Mouse (Mus musculus) forebrain, embryonic 13.5 days (tissue): ENCODE measurements at regions not wholly inside any gene's neighbourhood (a gene's known extent, or its start where the extent isn't known, plus 50 kb on each side); places are given as distances from the start of the nearest gene placed in this dataset.

Experiments used
- ATAC-seq: fragments of 200-750 bp; cut with Nextera tagmentation; 2 replicates; pipeline ENCODE4 v1.8.0; 2017
- H3K27ac ChIP-seq: fragments of 300-500 bp; sonication (generic); 2 replicates; pipeline ENCODE4 v1.5.1; 2015; ENCODE audit warnings: inconsistent platforms, mild to moderate bottlenecking, moderate library complexity
- H3K27me3 ChIP-seq: fragments of 300-500 bp; sonication (generic); 2 replicates; pipeline ENCODE4 v1.6.1; 2015; ENCODE audit warnings: mild to moderate bottlenecking, inconsistent platforms
- H3K36me3 ChIP-seq: fragments of 300-500 bp; sonication (generic); 2 replicates; pipeline ENCODE4 v1.6.1; 2015; ENCODE audit warnings: mild to moderate bottlenecking, inconsistent platforms; ENCODE audit not compliant: poor library complexity, severe bottlenecking
- H3K4me1 ChIP-seq: fragments of 300-500 bp; sonication (generic); 2 replicates; pipeline ENCODE4 v1.6.1; 2015; ENCODE audit warnings: inconsistent platforms
- H3K4me2 ChIP-seq: fragments of 300-500 bp; sonication (generic); 2 replicates; pipeline ENCODE4 v1.6.1; 2015; ENCODE audit warnings: inconsistent platforms, mild to moderate bottlenecking, moderate library complexity
- H3K4me3 ChIP-seq: fragments of 300-500 bp; sonication (generic); 2 replicates; pipeline ENCODE4 v1.5.1; 2015; ENCODE audit warnings: mild to moderate bottlenecking, inconsistent platforms
- H3K9ac ChIP-seq: fragments of 300-500 bp; sonication (generic); 2 replicates; pipeline ENCODE4 v1.6.1; 2015; ENCODE audit warnings: mild to moderate bottlenecking, inconsistent platforms
- H3K9me3 ChIP-seq: fragments of 300-500 bp; sonication (generic); replicated peaks from 2 replicates; pipeline ENCODE4 v1.6.1; 2016; ENCODE audit warnings: inconsistent platforms
- WGBS: fragments of 180-500 bp; shearing (Covaris S2); methylation state at CpG from one replicate; pipeline ENCODE4 v1.1.7; 2015; 5-methylcytosine and 5-hydroxymethylcytosine counted together

DNA sequence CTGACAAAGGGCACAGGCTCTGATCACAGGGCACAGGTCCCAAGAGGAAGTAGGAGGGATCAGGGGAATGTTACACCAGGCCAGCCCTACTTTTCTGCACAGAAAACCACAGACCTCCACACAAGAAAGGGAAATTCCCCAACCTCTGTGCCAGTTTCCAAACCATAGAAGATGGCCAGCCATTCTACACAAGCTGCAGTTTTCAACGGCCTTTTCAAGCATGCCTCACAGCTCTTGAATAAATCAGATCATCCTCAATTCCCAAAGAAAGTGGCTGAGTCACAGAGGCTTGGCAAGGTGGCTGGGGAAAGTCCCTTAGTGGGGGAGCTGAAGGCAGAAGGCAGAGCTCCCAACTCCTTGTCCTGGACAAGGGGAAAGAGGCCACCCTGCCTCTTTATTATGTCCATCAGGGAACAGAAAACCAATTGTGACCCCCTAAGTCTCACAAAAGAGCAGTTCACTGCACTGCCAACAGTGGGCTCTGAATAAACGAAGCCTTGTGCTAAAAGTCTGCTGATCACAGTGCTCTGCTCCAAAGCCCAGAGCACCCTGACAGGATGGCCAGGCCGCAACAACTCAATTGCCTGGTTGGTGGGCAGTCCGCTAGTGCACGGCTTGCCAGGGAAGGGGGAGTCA, 120.0 kb upstream of the Cd180 start:
- no peak overlapping the region for H3K9ac ChIP-seq
- H3K27me3 ChIP-seq, result no peaks in the 10 kb centered on the region
- no peaks in the 10 kb centered on the region for H3K9me3 ChIP-seq
- peak; percentile 36; the same call in 1 of the 2 replicates for ATAC-seq
- 35% methylated on average over 5 of the region's 5 CpGs for WGBS
- H3K4me3 ChIP-seq, result no peak overlapping the region
- H3K27ac ChIP-seq, result no peak overlapping the region
- no peaks in the 10 kb centered on the region for H3K36me3 ChIP-seq
- H3K4me2 ChIP-seq, result no peak overlapping the region
- H3K4me1 ChIP-seq, result no peaks in the 10 kb centered on the region

DNA sequence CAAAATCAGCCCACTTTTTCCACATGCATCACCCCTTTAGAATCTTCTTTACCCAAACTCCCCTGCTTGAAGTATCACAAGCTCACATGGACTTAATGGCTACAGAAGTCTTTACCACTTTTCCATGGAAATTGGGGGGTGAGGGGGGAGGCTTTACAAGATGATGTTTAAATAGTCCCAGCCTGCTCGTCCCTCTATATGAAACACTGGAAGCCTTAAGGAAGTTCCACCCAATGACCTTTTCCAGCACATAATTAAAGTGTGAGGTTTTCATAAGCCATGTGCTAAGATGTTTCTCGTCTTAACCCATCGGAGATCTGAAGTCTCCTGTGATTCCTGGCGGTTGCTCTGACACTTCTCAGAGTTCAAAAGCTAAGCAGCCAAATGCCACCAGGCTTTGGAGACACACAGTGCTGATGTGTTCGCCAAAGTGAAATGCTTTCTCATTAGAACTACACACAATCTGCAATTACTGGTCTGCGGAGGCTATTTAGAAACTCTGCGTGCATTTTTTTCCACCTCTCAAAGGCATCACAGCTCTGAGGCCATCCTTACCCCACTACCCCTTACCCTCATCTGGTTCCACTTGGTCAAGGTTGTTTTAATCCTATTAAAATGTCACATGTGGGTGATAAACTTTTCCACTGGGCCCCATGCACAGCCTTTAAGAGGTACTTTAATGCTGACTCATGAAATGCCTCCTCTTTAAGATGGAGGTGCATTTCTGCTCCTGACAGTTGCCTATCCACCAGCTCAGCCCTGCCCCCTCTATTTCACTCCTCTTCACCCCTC, 116.3 kb upstream of the Cd180 start:
- no peak for ATAC-seq
- H3K4me2 ChIP-seq, result no peak overlapping the region
- no peaks in the 10 kb centered on the region for H3K36me3 ChIP-seq
- no peaks in the 10 kb centered on the region for H3K4me1 ChIP-seq
- no peaks in the 10 kb centered on the region for H3K27me3 ChIP-seq
- H3K27ac ChIP-seq, result no peak overlapping the region
- no peaks in the 10 kb centered on the region for H3K9me3 ChIP-seq
- 85% methylated on average over 7 of the region's 7 CpGs for WGBS
- no peak overlapping the region for H3K4me3 ChIP-seq
- H3K9ac ChIP-seq, result no peak overlapping the region

DNA sequence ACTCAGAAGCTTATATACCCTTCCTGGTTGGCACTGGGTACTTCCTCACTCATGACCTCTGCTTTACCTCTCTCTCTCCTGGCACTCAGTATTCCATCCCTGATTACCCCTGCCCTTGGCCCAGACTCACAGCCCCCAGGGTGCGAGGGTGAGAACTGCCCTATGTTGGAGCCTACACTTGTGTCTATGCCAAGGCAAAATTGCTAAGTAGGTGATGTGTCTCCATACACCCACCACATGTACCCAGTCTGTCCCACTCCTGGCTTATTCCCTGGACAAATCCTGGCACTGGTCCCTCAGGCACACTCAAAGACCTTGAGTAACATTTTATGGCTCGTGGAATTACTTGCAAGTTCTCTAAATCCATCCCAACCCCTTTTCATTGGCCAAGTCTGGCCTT, 114.5 kb upstream of the Cd180 start:
- Histone ChIP-seq H3K4me3 (no peak overlapping the region), H3K4me1 (no peaks in the 10 kb centered on the region), H3K27ac (no peak overlapping the region), H3K9ac (no peak overlapping the region), H3K4me2 (no peak overlapping the region), H3K36me3 (no peaks in the 10 kb centered on the region), H3K9me3 (no peaks in the 10 kb centered on the region), H3K27me3 (no peaks in the 10 kb centered on the region)
- 87% methylated on average over 2 of the region's 2 CpGs for WGBS
- ATAC-seq, result no peak

DNA sequence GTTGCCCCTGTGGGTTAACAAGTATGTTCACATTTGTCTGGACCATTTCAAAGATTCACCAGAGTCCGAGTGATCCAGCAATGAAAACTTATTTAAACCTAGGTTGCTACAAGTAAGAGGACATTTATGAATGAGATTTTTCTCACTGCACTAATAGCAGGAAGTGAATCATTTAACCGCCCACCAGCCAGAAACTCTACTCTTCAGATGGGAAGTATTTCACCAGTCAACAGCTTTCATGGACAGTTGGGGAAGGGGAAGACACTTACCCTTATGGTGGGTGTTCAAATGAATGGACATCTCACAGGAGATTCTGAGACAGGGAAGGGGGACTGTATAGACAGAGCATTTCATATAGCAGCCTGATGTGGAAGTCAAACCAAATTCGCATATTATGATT, 113.7 kb upstream of the Cd180 start:
- H3K4me2 ChIP-seq, result no peak overlapping the region
- H3K9me3 ChIP-seq, result no peaks in the 10 kb centered on the region
- no peaks in the 10 kb centered on the region for H3K36me3 ChIP-seq
- no peaks in the 10 kb centered on the region for H3K27me3 ChIP-seq
- WGBS, result 89% methylated on average over 3 of the region's 3 CpGs
- no peak for ATAC-seq
- H3K9ac ChIP-seq, result no peak overlapping the region
- no peak overlapping the region for H3K27ac ChIP-seq
- H3K4me3 ChIP-seq, result no peak overlapping the region
- no peaks in the 10 kb centered on the region for H3K4me1 ChIP-seq

DNA sequence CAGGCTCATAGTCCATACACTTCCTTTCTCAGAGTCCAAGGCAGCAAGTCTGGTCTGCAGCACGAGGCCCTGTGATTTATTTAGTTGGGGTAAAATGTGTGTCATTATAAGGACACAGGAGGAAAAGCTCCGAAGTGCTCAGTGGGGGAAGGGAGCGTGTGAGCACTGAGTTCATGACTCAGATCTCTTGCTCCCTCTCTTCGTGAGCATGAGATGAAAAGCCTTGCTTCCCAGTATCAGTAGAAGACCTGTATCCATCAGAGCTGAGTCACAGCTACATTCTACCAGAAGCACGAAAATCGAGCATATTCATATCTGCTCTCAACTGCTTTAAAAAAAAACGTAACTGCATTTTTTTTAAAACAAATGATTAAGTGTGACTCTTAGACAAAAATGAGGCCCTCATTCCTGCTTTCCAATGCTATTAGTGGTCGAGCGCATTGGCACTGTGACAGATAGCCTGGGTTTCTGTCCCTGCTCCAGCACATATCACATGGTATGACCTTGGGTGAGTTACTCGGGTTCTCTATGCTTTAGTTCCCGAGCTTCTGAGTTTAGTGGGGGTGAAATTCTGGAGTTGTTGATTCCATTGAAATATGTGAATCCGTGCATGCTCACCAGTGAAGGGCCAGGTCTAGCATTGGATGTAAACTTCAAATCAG, 109.2 kb upstream of the Cd180 start:
- Histone ChIP-seq H3K27me3 (no peaks in the 10 kb centered on the region), H3K4me3 (no peak overlapping the region), H3K9ac (no peak overlapping the region), H3K27ac (no peak overlapping the region), H3K36me3 (no peaks in the 10 kb centered on the region), H3K4me2 (no peak overlapping the region), H3K4me1 (no peaks in the 10 kb centered on the region), H3K9me3 (no peaks in the 10 kb centered on the region)
- no peak for ATAC-seq
- 86% methylated on average over 12 of the region's 12 CpGs for WGBS

DNA sequence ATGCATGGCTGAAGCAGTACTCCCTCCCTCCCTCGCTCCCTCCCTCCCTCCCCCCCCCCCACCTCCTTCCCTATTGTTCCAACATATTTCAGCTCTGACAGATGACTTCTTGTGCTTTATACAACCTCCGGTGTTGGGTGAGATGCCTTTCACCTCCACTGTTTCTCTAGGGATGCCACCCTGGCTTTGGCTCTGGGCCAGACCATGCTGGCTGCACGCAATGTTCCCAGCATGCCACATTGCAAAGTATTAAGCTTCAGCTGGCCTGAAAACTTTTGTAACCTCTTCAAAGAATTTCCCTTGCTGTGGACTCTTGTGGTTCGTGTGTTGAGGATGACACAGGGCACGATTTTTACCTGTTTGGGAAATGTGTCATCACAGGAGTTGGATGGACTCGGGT, 107.1 kb upstream of the Cd180 start:
- H3K36me3 ChIP-seq, result no peaks in the 10 kb centered on the region
- H3K27ac ChIP-seq, result no peak overlapping the region
- peaks cover 13% of the 10 kb centered on the region for H3K4me1 ChIP-seq
- WGBS, result 65% methylated on average over 5 of the region's 6 CpGs
- no peak overlapping the region for H3K4me3 ChIP-seq
- no peak overlapping the region for H3K4me2 ChIP-seq
- no peak overlapping the region for H3K9ac ChIP-seq
- ATAC-seq, result no peak
- no peaks in the 10 kb centered on the region for H3K27me3 ChIP-seq
- H3K9me3 ChIP-seq, result no peaks in the 10 kb centered on the region

DNA sequence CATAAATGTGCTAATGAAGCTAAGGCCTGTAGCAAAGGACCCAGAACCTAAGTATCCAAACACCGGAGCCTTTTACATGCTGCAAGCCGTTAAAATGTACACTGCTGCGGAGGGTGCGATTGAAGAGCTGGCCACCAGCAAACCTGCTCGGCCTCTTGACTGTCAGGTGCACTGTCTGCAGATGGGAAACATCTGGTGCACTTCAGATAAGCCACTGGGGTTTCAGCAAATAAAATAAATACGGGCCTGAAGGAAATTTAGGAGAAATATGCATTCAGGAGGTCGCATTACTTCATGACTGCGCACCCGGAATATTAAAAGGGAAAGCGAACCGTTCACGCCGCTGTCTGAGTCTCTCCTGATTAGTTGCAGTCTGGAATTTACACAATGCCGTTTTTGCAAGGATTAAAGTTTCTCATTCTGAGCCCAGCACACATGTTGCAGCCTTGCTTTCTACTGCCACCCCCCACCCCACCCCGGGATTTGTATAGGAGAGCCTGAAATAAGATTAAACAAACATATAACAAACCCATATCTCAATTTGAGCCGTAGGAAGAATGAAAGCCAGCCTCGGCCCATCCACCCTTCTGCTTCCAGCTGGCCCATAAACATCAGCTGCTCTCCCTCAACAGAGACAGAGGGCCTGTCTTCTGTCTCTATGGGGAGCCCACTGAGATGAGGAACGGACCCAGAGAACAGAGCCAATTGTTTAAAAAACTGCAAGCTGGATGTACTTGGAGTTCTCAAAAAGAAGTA, 103.5 kb upstream of the Cd180 start:
- WGBS, result 52% methylated on average over 18 of the region's 18 CpGs
- Histone ChIP-seq H3K4me3 (no peak overlapping the region), H3K9me3 (no peaks in the 10 kb centered on the region), H3K9ac (no peak overlapping the region), H3K4me1 (peaks cover 13% of the 10 kb centered on the region), H3K36me3 (no peaks in the 10 kb centered on the region), H3K4me2 (peak overlapping the region; percentile 33), H3K27ac (no peak overlapping the region), H3K27me3 (no peaks in the 10 kb centered on the region)
- ATAC-seq, result peak; percentile 64; the same call in 1 of the 2 replicates

DNA sequence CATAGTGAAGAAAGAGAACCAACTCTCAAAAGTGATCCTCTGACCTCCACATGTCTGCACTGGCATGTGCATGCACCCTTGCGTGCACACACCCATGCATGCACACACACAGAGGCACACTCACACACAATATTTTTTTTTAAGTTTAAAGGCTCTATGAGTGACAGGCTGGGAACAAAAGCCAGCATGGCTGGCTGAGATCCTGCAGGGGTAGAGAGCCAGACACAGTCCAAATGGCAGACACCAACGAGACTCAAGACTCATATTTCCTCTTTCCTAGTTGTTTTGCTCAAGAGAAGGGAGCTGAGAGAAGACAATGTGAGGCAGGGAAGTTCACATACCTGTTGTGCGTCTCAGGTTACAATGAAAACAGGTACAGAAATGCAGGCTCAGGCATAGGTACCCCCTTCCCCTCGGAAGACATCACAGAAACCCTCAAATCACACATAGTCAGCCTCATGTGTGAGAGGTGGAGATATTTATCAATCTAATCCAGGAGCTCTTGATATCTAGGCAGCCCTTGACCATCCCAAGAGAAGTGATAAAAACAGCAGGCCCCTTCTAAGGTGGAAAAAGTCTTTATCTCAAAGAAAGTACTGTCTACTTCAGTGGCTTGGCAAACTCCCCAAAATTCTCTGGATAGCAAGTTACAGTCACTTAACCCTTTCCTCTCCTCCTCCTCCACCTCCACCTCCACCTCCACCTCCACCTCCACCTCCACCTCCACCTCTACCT, 101.4 kb upstream of the Cd180 start:
- H3K27ac ChIP-seq, result no peak overlapping the region
- H3K36me3 ChIP-seq, result no peaks in the 10 kb centered on the region
- H3K27me3 ChIP-seq, result no peaks in the 10 kb centered on the region
- H3K4me2 ChIP-seq, result no peak overlapping the region
- no peaks in the 10 kb centered on the region for H3K9me3 ChIP-seq
- 77% methylated on average over 4 of the region's 4 CpGs for WGBS
- no peak overlapping the region for H3K4me3 ChIP-seq
- H3K9ac ChIP-seq, result no peak overlapping the region
- ATAC-seq, result no peak
- H3K4me1 ChIP-seq, result peaks cover 13% of the 10 kb centered on the region

DNA sequence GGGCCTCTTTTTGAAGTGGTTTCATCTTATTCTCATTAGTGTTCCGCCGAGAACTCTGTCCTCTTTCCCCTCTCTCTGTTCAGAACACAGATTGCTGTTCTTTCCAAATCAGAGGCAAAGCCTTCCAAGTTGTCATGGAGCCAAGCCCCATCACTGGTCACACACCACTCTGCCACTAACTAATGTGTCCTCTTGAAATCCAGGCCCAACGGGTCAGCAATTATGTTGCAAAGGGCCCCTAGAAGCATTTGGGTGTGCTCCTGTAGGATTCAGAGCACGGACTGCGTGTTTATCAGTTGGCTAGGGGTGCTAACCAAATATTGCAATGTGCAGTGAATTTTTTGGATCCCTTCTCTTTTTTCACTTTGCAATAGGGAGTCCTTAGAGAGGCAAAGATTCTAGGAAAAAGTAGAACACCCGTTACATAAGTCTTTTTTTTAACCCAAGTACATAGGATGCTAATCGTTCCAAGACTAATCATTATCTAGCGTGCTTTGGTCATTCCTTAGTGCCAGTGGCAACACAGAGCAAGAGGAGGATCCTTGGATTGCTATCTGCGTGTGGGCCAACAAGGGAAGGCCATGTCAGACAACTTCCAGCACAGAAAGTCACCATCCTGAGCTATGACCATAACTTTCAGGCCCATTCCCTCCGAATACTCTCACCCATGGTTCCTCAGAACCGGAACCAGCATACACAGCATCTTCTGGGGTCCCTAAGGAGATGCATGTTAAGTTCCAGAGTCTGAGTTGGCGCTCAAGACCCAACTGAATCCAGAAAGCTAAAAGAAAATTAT, 99.8 kb upstream of the Cd180 start:
- H3K4me2 ChIP-seq, result no peak overlapping the region
- H3K27ac ChIP-seq, result no peak overlapping the region
- H3K4me3 ChIP-seq, result no peak overlapping the region
- peaks cover 13% of the 10 kb centered on the region for H3K4me1 ChIP-seq
- no peak overlapping the region for H3K9ac ChIP-seq
- no peaks in the 10 kb centered on the region for H3K36me3 ChIP-seq
- no peaks in the 10 kb centered on the region for H3K9me3 ChIP-seq
- ATAC-seq, result no peak
- H3K27me3 ChIP-seq, result no peaks in the 10 kb centered on the region
- 87% methylated on average over 12 of the region's 12 CpGs for WGBS

DNA sequence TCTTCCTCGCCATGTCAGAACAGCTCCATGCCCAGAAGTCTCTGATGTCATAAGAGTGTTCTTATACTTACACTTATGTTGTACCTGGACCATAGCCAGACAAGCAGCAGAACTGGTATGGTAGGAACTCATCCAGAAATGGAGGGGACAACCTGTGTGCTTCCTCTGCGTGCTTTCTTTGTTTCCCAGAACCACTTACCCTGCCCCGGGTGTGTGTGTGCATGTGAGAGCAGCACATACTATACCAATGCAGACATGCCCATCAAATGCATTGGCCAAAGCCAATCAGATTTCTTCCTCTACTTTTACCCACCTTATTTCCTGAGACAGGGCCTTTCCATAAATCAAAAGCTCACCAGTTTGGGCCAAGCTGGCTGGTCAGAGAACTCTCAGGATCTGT, 99.2 kb upstream of the Cd180 start:
- Histone ChIP-seq H3K27ac (no peak overlapping the region), H3K4me2 (no peak overlapping the region), H3K36me3 (no peaks in the 10 kb centered on the region), H3K9ac (no peak overlapping the region), H3K27me3 (no peaks in the 10 kb centered on the region), H3K9me3 (no peaks in the 10 kb centered on the region), H3K4me3 (no peak overlapping the region), H3K4me1 (peaks cover 13% of the 10 kb centered on the region)
- 95% methylated on average over 3 of the region's 3 CpGs for WGBS
- ATAC-seq, result no peak

DNA sequence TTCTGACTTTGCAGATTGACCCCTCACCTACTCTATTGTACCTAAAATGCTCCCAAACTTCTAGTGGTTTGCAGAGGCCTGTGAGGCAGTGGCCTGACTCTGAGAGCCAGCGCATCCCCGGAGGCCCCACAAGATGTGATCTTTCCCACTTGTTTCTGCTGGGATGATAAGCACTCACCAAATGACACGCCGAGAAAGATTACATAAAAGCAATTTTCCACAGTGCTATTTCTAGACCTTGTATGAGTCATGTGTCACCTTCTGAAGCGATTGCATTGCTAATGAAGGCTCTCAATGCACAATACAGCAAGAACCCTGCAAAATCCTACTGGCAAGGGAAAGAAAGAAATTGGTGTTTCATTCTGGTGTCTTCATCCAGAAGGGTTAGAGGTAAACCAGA, 97.8 kb upstream of the Cd180 start:
- 89% methylated on average over 5 of the region's 5 CpGs for WGBS
- no peaks in the 10 kb centered on the region for H3K27me3 ChIP-seq
- H3K36me3 ChIP-seq, result no peaks in the 10 kb centered on the region
- no peak overlapping the region for H3K9ac ChIP-seq
- ATAC-seq, result no peak
- H3K4me2 ChIP-seq, result no peak overlapping the region
- no peaks in the 10 kb centered on the region for H3K4me1 ChIP-seq
- H3K9me3 ChIP-seq, result no peaks in the 10 kb centered on the region
- H3K4me3 ChIP-seq, result no peak overlapping the region
- no peak overlapping the region for H3K27ac ChIP-seq
